Mouse (Mus musculus): ENCODE data around the gene 2210010C04Rik.

DNA sequence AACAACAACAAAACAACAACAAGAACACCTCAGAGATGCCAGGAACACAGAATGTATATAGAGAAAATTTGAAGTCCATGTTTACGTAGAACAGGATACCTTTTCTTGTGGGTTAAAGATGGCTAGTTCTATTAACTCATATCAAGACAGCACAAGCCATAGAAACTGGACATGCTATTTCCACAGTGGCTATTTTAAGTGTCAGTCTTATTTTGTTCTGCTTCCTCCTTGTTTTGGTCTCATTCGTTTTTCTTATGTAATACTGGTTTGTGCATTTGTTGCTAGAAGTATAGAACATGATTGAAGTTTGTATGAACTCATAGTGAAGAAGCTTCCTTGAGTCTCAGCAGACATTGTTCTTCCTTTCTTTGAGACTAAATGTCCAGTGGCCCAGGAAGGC is 16.2 kb downstream of the 2210010C04Rik start:
- TF ChIP-seq CTCF (IDR thresholded peaks at IDR 0.05; ENCODE audit: control insufficient read depth, insufficient read depth, insufficient read length), result no peak
- no peak for TF ChIP-seq MYOD1 (IDR thresholded peaks at IDR 0.05; ENCODE audit: control insufficient read depth, insufficient read length, low read depth)
- TF ChIP-seq CEBPB (IDR thresholded peaks at IDR 0.05; ENCODE audit: low read depth), result no peak
- TF ChIP-seq FOSL1 (IDR thresholded peaks at IDR 0.05; ENCODE audit: insufficient read depth, low read length, poor library complexity, severe bottlenecking), result no peak
- TF ChIP-seq USF1 (IDR thresholded peaks at IDR 0.05; ENCODE audit: low read depth), result no peak
- TF ChIP-seq MAX (IDR thresholded peaks at IDR 0.05), result no peak
- TF ChIP-seq MYOG (IDR thresholded peaks at IDR 0.05; ENCODE audit: control insufficient read depth, extremely low read depth, insufficient read length), result no peak
